Mouse (Mus musculus): ENCODE results near the gene Sdccag8.

The Sdccag8 gene

DNA sequence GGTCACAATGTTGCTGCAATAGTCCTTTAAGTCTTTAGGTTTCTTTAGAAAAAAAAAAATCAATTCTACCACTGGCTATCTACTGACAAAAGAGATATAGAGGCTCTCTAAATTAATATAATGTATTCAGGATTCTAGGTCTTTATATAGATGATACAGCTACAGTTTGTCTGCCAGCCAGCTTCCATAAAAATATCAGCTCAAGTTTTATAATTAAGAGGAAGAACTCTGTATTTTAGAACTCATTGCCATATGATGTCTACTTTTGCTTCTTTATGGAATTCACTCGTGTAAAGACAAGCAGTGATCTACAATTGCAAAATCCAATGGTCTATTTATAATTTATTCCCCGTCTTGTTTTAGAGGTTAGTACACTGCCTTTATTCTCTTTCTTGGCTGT is 254.7 kb downstream of the Sdccag8 start:
- DNase-seq = no peak
